Mouse (Mus musculus) brown adipose tissue, adult 24 weeks (tissue): ENCODE data around the gene Kctd17. TPM values are rescaled to one million over a fixed set of nuclear protein-coding genes. Genes with fewer than 3 reads are reported as not detected.

Source experiments
- H3K27ac ChIP-seq: fragments of 200-500 bp; replicated peaks from 2 replicates; pipeline ENCODE4 v1.5.1; 2012; ENCODE audit warnings: low read depth, mild to moderate bottlenecking, low read length
- H3K4me1 ChIP-seq: fragments of 200-500 bp; 2 replicates; pipeline ENCODE4 v1.6.1; 2012; ENCODE audit warnings: low read length, mixed read lengths; ENCODE audit not compliant: control insufficient read depth, insufficient read depth, insufficient read length
- H3K4me3 ChIP-seq: fragments of 200-500 bp; 2 replicates; pipeline ENCODE4 v1.5.1; 2012; ENCODE audit warnings: low read depth, mild to moderate bottlenecking, low read length, moderate library complexity; ENCODE audit not compliant: insufficient read depth
- polyA plus RNA-seq: library from polyadenylated mRNA; stranded (reverse); fragments of >200 nt; gene quantifications from 2 replicates; pipeline ENCODE4 v1.2.4, GENCODE M21; 2012; ENCODE audit not compliant: missing spikeins, insufficient read depth, insufficient read length

Gene Kctd17
- polyA plus RNA-seq, 1 experiment: 42.7 TPM

DNA sequence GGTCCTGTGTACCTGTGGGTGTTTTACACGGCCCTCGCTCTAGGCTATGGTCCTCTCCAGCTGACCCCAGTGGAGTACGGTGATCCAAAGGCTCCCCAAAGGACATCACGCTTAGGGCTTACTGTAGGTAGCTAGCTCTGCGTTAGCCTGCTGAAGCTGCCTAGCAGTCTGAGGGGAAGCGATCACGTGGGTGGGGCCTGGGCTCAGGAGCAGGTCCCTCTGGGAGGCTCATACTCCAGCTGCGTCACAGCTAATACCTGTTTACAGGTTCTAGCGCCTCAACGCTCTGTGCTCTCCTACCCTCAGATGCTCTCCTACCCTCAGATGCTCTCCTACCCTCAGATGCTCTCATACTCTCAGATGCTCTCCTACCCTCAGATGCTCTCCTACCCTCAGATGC, 2.5 kb downstream of the Kctd17 start:
- H3K27ac ChIP-seq: peak overlapping the region; percentile 98

DNA sequence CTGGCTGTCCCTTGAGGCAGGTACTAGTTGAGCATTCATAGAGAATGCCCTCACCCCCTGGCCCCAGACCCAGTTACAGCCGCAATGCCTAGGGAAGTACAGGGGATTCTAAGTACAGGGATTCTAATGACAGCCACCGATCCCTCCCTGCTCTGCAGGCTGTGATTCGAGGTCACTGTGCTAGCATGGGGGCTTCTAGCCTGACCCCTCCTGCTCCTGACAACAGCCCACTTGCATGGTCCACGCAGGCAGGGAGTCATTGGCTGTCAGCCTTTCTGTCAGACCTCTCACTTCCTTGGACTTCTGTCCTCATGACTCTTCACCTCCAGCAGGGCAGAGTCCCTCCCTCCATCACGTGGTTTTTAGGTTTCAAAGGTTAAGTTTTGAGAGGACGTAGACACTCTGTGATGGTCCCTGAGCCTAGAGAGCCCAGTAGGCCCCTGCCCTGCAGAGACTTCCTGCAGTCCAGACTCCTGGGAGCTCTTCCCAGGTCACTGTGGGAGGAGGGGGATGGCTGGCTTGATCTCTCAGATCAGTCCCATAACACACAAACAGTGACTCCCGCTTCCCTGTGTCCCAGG, 3.3 kb downstream of the Kctd17 start:
- Histone ChIP-seq H3K4me1 (peaks cover 19% of the 10 kb centered on the region), H3K27ac (peak overlapping the region; percentile 98), H3K4me3 (no peak overlapping the region)

More for the DNA sequence above, 2.5 kb downstream of the Kctd17 start:
- Histone ChIP-seq H3K4me1 (peaks cover 16% of the 10 kb centered on the region), H3K4me3 (peak overlapping the region; percentile 65)

DNA sequence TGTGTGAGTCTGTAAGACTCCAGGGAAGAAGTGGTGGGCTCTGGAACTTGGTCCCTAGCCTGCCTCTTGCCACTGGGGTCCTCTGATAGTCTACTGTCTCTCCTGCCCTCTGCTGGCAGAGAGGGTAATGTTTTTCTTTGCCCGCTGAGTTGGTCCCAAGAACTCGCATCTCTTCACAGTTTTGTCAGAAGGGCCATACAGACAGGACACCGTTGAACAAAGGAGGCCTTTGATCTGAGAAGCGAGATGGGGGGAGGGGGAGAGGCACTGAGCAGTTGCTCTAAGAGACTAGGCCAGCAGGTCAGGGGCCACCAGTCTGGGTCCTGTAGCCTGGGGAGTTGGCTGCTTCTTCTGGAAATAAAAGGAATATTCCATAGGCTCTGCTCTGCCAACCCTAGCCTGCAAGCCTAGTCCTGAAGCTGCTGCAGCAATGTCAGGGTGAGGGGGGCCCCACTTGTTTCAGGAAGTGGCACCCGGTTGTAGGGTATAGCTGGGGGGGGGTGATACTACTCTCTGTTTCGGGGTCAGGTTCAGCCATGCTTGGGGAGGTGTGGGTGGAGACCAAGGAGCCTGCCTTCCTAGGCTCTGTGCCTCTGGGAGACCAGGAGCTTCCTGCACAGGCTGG, 6.6 kb downstream of the Kctd17 start:
- Histone ChIP-seq H3K4me1 (peaks cover 23% of the 10 kb centered on the region), H3K4me3 (no peak overlapping the region), H3K27ac (no peak overlapping the region)

DNA sequence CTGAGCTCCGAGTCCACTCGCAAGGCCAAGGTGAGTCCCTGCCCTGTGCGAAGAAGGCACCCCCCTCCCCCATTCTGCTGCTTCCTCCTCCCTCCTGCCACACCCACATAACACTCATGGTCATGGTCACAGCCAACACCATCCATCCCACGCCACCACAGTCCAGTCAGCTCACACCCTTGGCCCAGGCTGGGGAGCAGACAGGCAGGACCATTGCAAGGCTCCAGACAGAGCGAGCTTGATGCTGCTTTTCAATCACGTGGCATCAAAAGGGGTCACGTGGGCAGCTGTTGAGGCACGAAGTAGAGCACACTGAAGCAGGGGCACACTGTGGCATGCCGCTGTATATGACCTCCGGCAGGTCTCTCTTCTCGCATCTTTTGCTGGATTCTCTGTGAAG, 7.3 kb downstream of the Kctd17 start:
- Histone ChIP-seq H3K4me1 (peaks cover 18% of the 10 kb centered on the region), H3K27ac (no peak overlapping the region), H3K4me3 (no peak overlapping the region)

DNA sequence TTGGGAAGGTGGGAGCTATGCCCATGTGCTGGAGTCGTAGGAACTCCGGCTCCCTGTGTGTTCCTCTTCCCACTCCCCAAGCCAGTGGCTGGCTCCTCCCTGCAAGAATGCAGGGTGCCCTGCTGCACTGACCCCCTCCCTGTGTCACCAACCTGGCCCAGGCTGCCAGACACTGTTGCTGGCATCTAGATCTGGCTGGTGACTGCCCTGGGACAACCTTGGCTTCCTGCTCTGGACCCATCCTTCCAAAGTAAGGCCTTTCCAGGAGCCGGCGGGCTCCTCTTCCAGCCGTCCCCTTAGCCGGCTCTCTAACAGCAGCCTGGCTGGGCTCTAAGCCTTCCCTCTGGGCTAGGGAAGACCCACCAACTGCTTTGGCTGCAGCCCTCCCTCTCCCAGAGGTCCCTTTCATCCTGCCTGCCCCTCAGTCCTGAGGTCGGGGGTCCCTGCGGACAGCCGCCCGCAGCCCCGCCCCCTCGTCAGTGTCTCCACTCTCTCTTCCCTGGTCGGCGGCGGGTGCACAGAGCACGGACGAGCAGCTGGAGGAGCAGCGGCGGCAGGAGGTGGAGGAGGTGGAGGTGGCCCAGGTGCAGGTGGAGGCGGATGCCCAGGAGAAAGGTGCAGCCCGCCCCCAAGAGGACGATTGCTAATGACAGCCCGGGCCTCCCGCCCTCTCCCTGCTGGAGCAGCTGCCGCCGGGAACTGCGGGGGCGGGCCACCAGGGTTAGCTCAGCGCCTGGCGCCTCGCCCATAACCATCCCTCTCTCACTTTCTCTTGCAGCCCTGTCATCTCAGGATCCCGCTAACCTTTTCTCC, 8.2 kb downstream of the Kctd17 start:
- Histone ChIP-seq H3K4me3 (no peak overlapping the region), H3K4me1 (peaks cover 12% of the 10 kb centered on the region), H3K27ac (no peak overlapping the region)

DNA sequence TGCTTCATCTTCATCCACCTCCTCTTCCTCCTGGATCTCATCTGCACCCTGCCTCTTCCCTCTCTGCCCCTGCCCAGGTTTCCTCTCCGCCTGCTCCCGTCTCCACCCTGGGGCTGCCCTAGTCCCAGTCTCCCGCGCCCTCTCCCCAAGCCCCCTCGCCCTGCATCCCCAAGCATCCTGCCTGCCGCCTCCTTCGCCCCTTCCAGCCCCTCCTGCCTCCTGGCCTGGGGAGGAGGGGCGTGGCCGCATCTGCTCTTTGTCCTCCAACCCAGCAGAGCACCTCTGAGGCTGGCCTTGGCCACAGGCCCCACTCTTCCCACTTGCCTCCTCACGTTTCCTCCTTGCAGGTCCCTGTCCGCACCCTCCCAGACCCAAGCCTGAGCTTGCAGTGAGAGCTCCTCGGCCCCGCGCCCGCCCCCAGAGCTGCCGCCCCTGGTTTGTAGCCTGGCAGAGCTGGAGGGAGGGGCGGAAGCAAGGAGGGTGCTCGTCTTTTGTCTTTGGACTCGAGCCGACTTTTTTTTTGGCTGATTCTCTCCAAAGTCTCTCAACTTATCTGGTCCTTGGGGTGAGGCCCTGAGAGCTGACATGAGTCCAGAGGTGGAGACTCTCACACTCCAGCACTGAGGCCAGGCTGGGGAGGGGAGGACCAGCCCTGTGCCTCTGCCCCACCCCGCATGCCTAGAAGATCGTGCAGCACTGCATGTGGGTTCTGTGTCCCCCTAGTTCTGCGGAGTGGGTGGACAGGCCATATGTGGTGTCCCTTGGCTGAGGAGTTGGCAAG, 9.1 kb downstream of the Kctd17 start:
- Histone ChIP-seq H3K4me3 (no peak overlapping the region), H3K27ac (no peak overlapping the region)

DNA sequence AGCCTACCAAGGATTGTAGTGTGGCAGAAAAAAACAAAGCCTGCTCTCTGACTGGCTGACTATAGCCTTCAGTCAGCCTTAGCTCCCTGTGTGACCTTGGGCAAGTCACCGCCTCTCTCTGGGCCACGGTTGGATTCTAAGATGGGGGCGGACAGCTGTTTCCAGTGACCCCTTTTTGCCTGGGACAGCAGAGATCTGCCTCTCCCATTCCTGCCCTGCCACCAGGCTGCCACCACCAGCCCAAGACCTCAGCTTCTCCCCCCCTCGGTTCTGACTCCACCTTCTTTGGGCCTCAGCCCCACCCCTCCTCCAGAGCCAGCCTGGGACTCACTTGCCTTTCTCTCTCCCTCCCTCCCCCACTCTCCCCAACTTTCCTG, 9.6 kb downstream of the Kctd17 start:
- Histone ChIP-seq H3K4me1 (peaks cover 7% of the 10 kb centered on the region; the same call in 1 of the 2 replicates), H3K27ac (no peak overlapping the region)

More for the DNA sequence above, 9.1 kb downstream of the Kctd17 start:
- H3K4me1 ChIP-seq: peaks cover 7% of the 10 kb centered on the region; the same call in 1 of the 2 replicates

DNA sequence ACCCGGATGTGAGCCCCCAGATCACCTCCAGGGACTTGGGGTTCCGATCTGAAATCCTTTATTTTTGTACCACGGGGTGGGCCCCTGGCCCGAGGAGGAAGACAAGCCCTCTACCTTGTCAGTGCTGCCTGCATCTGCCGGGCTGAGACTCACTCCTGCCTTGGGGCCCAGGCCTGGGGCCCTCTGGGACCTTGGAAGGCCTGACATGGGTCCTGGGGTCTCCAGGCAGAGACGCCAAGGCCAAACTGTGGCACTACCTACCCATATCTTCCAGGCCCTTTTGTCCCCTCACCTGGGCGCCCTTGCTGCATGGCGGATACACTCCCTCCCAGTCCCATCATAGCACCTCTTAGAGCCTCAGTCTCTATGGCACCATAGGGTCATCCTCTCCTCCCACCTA, 10.1 kb downstream of the Kctd17 start:
- Histone ChIP-seq H3K4me1 (peaks cover 7% of the 10 kb centered on the region; the same call in 1 of the 2 replicates), H3K4me3 (no peak overlapping the region), H3K27ac (no peak overlapping the region)

More for the DNA sequence above, 9.6 kb downstream of the Kctd17 start:
- no peak overlapping the region for H3K4me3 ChIP-seq

DNA sequence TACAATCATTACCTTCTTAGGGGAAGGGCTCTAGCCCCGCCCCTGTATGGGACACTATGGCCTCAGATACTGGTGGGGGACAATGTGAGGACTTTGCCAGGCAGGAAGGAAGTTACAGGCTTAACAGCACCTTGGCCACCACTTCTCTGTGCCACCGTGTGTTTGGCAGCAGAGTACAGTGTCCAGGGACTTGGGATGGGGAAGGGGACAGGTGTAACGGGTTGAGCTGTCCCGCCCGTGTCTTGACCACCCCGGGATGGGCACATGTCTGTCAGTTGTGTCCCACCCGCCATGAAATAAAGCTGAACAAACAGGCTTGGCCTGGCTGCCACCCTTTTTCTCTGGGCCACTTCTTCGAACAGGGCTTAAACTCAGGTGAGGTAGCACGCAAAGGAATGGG, 10.6 kb downstream of the Kctd17 start:
- H3K27ac ChIP-seq: no peak overlapping the region
- peaks cover 7% of the 10 kb centered on the region; the same call in 1 of the 2 replicates for H3K4me1 ChIP-seq

DNA sequence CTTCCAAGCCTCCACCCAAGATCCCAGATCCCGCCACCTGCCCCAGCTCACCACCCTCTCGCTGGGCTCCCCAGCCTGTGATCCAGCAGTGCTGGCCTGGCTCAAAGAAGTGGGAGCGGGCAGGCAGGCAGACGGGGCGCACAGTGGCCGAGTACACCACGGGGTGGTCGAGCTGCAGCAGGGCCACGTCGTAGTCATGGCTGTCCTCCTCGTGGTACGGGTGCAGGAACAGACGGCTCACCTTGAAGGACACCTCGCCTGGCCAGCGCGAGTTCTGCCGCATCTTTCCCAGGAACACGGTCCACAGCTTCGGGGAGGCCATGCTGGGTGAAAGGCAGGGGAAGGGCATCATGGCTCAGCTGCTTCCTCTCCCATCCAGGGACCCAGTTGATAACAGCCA, 13.9 kb downstream of the Kctd17 start:
- Histone ChIP-seq H3K4me1 (no peaks in the 10 kb centered on the region), H3K4me3 (no peak overlapping the region), H3K27ac (no peak overlapping the region)

More for the DNA sequence above, 10.6 kb downstream of the Kctd17 start:
- no peak overlapping the region for H3K4me3 ChIP-seq

DNA sequence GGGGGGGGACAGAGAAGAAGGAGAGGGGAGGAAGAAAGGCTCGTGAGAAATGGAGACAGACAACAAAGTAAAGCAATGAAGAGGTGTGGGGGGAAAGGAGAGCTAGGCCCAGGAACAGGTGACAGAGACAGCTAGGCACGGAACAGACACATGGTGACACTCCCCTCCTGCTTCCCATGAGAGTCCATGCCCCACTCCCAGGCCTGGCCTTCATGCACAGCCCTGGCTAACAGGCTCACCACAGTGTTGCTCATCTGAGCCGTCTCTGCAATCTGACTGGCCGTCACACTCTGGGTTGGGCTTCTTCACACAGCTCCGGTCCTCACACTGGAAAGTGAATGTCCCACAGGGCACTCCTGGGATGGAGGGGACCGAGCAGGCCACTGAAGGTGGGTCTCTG, 15.5 kb downstream of the Kctd17 start:
- no peak overlapping the region for H3K4me3 ChIP-seq
- peaks cover 1% of the 10 kb centered on the region; the same call in 1 of the 2 replicates for H3K4me1 ChIP-seq
- no peak overlapping the region for H3K27ac ChIP-seq

DNA sequence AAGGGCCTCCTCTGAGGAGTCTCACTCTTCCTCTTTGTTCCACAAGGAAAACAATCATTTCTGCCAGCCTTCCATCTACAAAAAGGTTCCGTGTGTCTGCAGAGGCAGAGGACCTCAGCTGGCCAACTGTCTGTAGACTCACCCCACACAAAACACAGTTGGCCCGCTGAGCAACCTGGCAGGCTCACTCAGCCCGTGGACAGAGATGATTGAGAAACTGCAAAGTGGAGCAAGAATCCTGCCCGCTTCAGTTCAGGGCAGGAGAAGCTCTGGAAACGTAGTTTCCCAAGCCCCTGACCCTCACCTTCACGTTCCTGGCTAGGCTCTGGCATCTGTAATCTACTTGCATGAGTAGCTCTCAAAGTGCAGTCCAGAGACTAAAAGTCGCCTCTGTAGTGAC, 18.8 kb downstream of the Kctd17 start:
- Histone ChIP-seq H3K4me3 (no peak overlapping the region), H3K27ac (peak overlapping the region; percentile 43), H3K4me1 (peaks cover 15% of the 10 kb centered on the region)

DNA sequence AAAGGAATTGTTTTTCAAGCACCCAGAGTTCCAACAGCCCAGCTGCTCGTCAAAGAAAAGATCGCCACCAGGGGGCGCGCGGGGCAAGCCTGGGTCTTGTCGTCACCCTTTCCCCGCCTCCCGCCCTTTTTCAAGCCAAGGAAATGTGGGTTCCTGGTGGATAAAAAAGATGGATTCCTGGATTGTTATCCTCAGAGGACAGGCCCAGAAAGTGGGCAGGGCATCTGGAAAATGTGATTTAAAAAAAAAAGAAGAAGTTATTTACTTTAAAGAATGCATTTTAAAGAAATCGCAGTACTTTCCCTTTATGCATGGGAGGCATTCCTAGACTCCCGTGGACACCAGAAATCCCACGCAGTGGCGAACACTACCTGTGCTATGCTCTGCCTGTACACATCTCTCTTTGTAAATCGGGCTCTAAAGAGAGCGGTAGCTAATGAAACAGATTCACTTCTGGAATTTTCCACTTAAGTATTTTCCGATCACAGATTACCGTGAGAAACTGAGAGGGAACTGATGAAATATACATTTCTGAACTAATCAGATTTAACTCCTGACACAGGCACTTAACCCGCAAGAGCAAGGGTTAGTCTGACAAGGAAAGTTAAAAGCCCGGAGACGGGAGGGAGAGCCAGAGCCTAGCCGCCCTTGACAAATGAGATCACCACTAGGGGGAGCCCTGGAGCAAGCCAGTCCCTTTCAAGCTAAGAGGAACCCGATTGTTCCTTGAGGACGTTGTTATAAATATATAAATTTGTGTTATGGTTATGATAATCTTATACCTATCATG, 19.6 kb downstream of the Kctd17 start:
- Histone ChIP-seq H3K27ac (peak overlapping the region; percentile 89), H3K4me1 (peaks cover 15% of the 10 kb centered on the region), H3K4me3 (peak overlapping the region; percentile 50)

DNA sequence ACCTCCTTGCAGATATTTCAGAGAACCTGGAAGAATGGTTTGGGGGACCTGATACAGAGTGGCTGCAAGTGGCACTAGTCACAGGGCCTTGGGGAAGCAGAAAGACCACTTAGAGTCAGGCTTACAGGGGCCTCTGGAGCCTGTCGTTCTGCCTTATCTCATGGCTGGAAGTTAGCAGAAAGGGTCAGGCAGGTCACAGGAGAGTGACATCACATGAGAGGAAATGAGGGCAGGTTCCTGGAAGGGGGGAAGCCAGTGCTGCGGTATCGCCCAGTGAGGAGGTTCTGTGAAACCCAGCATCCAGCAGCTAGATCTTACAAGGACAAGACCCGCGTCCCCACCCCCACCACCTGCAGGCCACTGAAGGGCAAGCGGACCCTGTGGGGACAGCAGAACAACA, 20.8 kb downstream of the Kctd17 start:
- peaks cover 15% of the 10 kb centered on the region for H3K4me1 ChIP-seq

More for the DNA sequence above, 20.8 kb downstream of the Kctd17 start:
- peak overlapping the region; percentile 47 for H3K27ac ChIP-seq
- H3K4me3 ChIP-seq: no peak overlapping the region
